Mouse (Mus musculus) central nervous system, embryonic 11.5 days (tissue): ENCODE results near the gene Wnt4. TPM values are rescaled to one million over a fixed set of nuclear protein-coding genes. Genes with fewer than 3 reads are reported as not detected.

Experiments used
- polyA plus RNA-seq: library from polyadenylated mRNA; depleted of rRNA; stranded (reverse); fragments of >200 nt; gene quantifications from 2 replicates; pipeline ENCODE4 v1.2.3, GENCODE M21; 2012; rRNA removed

The Wnt4 gene
- 2.1 and 4.8 TPM in 2 replicates for polyA plus RNA-seq

DNA sequence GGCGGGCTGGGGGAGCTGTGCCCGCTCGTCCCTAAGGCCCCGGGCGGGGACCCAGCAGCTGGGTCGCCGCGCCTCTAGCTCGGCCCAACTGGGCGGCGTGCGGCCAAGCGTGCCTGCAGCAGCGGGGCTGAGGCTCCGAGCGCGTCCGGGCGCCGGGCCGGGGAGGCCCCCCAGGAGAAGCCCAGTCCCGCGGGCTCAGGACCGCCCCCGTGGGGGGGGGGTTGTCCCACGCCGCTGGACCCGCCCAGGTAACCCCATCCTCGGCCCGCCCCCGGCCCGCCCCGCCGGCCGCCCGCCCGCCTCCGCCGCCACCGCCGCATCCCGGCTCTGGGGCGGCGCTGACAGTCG, at the start of gene Wnt4:
TSS of gene Wnt4 (plus strand) at position 324 of the 348 bp plus-strand sequence.

Other genes with a start within 250 kb of the Wnt4 start
- 7.3 and 8.6 TPM in 2 replicates for gene Zbtb40, start 228.7 kb upstream of the Wnt4 start, polyA plus RNA-seq
- gene Cdc42, start 80.2 kb downstream of the Wnt4 start, polyA plus RNA-seq = 265 and 339 TPM in 2 replicates
- gene Cela3a, start 132.3 kb downstream of the Wnt4 start, polyA plus RNA-seq = not detected in 2 replicates
- gene Cela3b, start 153.1 kb downstream of the Wnt4 start, polyA plus RNA-seq = 0.05 and 0.06 TPM in 2 replicates
- gene 1700013G24Rik, start 175.8 kb downstream of the Wnt4 start, polyA plus RNA-seq = not detected in 2 replicates
- gene Hspg2, start 191.3 kb downstream of the Wnt4 start, polyA plus RNA-seq = 10.9 and 22.8 TPM in 2 replicates